Mouse (Mus musculus): ENCODE measurements at regions not wholly inside any gene's neighbourhood (a gene's known extent, or its start where the extent isn't known, plus 50 kb on each side); places are given as distances from the start of the nearest gene placed in this dataset.

DNA sequence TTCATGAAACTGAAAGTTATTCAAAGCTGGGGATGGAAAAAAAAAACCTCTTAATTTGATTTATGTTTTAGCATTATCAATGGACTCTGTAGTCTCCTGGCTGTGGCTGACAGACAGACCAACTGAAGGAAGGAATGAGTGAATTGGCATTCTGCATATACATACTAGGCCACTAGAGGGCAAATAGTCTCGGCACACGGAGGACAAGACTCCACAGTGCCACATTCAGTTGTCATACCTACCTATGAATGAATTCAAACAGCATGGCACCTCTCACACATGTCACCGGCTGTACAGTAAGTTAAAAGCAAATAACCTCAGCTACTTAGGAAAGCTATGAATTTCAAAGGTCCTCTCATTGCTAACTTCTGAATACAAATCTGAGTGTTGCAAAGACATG is 200.5 kb downstream of the Rab11fip2 start:
- DNase-seq (ENCODE audit: low spot score) = peak; percentile 75

DNA sequence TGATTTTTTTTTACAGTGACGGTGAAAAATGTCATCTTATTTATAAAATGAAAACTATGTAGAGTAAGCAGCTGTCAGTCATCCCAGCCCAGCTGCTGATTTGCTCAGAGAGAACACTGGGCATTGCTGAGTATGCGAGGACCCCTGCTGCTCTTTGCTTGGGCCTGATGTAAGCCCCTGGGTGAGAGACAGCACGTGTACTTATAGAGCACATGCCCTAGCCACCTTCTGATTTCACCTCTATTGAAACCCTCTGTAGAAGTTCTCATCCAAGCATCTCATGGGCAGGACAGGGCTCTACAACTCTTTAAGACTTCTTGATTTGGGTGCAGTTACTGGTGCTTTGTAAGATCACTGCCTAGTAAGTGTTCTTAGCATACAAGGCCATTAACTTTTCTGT is 182.2 kb downstream of the Rab11fip2 start:
- no peak for DNase-seq (ENCODE audit: low spot score)

DNA sequence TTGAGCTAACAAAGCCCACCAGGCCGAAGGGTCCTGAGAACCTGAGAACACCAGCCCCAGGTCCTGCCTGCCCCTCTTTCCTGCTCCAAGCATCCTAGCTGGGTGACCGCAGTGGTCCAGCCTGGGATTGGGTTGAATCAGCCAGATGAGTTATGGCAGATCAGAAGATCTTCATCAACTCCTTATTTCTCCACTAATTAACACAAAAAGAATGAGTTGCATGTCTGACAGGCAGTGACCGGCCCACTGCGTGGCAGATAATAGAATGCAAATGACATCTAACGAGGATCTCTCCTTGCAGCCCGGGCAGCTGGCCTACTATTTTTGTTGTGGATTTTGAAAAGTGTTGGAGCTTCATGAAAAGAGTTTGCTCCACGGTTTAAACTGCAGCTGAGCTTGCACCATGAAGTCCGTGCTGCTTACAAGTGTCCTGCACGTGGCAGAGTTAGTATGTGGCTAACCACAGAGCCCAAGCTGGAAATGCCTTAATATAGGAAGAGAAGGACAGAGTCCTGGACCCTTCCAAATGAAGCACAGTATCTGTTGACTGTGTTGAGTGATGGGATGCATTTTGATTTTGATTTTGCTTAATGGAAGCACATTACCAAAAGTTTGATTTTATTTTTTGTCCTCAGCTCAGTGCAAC is 158.9 kb downstream of the Rab11fip2 start:
- DNase-seq (ENCODE audit: low spot score) = no peak

DNA sequence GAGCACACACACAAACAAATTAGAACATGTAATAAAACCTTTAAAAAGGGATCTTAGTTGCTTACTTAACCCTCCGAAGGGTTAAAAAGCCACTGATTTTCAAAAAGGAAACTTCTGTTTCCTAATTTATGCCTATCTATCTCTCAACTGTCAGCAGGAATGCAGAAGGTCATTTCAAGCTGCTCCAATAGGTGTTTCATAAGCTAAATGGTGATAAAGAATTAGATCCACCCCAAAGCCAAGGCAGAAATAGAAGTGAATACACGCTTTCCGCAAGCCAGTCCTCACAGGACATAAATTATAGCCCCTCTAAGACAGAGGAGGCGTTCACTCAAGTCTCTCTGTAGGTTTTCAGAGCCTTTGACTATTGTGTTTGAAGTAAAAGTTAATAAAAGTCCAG is 112.2 kb downstream of the Rab11fip2 start:
- DNase-seq (ENCODE audit: low spot score) = no peak

DNA sequence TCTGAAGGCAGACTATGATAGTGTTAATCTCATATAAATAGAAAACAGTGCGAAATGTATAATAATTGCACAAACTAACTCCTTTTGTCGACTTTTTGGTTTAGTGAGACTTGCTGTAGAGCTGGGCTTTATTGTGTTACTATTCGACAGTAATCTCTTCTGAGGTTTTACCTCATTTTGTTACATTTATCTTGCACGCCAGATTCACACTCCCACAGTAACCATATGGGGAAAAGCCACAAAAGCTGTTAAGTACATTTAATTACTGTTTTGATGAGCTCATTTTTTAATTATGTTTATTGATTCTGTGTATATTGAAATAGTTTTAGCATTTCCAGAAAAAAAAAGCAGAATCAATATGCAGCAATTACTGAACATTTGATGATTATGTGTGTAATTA is 106.3 kb downstream of the Rab11fip2 start:
- DNase-seq (ENCODE audit: low spot score) = no peak

DNA sequence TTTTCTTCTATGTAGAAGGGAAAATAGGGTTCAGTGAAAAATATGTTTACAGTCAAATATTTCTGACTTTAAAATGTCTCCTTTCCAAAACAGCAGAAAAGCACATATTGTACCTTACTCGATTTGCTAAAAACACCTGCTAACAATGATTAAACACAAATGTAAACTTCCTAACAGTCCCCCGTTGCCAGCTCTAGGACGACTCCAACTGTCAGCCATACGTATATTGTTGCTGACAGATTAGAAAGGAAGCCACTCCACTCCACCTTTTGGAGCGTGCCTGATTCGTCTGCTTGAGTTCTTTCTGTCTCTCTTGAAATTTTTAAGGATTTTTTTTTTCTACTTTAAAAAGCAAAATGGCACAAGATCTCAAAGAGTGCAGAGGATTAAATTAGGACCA is 105.8 kb downstream of the Rab11fip2 start:
- DNase-seq (ENCODE audit: low spot score) = no peak

DNA sequence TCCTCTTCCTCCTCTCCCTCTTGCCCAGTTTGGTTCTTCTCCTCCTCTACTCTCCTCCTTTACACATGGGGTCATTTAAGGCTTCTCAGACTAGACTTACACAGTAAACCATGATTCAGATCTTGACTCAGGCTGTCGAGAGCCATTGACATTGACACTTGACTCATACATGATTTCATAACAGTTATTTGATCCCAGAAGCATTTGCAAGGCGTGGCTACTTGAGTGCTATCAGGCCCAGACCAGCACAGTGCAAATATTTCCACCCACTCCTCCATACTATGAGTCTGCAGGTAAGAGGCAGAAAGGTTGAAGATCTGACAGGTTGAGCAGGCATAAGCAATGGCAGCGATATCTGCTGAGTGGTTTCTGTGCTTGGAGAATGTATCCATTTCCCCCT is 99.2 kb downstream of the Rab11fip2 start:
- DNase-seq (ENCODE audit: low spot score) = no peak

DNA sequence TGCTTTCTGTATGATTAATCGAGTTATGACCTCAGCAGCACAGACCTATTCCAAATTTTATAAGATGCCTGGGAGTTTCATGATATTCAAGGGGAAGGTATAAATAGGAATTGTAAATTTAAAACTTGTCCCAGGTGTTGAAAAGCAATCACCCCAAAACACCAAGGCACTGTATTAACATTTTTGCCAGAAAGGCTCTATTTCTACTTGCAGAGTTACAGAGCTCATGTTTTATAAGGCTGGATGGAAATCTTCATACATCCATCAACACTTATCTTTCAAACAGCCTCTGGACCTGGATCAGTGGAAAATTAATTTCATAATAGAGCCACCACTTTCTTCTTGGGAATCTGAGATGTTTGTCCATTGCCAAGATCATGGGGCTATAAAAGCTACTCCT is 96.6 kb downstream of the Rab11fip2 start:
- DNase-seq (ENCODE audit: low spot score) = no peak

DNA sequence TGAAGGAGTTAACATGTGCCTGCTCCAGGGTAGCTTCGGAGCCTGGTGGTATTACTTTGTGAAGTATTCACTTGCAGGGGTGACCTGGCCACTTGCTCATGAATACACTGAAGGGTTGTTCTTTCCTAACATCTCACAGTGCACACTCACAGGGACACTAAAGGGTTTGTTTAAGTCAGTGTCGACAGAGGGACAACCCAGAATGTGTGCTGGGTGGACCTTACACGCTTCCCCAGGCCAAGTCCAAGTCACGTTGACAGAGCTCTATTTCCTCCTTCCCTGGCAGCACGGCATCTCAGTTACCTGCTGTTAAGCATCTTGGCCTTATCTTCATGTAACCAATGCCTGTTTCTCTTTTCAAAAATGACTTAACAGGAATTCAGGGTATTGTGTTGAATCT is 92.8 kb downstream of the Rab11fip2 start:
- no peak for DNase-seq (ENCODE audit: low spot score)

DNA sequence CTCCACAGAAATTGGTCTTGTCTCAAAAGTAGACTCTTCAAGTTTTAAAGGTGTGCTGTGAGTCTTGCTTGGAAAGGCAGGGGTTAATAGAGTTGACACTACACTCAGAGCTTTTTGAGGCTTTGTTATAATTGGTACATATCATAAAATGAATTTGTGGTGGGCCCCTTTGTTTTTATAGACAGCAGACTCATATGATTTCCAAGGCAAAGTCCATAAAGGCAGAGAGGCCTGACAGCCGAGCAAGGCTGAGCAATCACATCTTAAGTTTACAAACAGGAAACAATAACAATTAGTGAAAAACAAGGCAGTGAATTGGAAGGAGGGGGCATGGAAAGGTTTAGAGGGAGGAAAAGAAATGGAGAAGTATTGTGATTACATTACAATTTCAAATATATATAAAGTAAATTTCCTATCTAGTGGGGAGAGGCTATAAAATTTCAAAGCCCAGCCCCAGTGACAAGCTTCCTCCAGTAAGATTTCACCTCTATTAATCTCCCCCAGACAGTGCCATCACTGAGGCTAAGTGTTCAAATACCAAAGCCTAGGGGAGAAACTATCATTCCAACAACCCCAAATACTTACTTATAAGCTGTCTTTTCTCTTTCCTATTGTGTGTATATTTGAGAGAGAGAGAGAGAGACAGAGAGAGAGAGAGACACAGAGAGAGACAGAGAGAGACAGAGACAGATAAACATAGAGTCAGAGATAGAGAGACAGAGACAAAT is 91.3 kb downstream of the Rab11fip2 start:
- DNase-seq (ENCODE audit: low spot score) = no peak
